Comparison of ENCODE assay signal across 23 mouse cellular contexts in the genomic region with DNA sequence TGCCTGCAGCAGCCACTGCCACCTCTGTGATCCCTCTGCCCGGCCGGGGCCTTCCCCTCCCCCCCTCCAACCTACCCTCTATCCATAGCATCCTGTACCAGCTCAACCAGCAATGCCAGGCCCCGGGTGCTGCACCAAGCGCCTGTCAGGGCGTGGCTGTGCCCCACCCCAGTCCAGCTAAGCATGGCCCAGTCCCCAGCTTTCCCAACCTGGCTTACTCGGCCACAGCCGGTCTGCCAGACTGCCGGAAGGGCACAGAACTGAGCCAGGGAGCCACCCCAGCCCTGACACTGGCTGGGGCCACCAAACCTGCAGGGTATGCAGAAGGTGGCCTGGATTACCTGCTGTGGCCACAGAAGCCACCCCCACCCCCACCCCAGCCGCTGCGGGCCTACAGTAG. TPM values are rescaled to one million over a fixed set of nuclear protein-coding genes. Genes with fewer than 3 reads are reported as not detected.
A peak's percentile ranks its signal among the peaks of the same experiment; 100 is the strongest.
DNase-seq lines count a peak whose midpoint lies in the region; ATAC-seq and TF ChIP-seq lines count a peak whose summit lies in the region.
"Had no signal": no experiment of that assay in that cellular context is flagged by ENCODE, and none has a peak within 500 bp of the region (broad histone marks: within the 10 kb centered on the region; RNA-seq: fewer than 3 reads in every experiment).

No protein-coding gene starts in this region.

- H3K4me3 ChIP-seq in hindbrain, embryonic 12.5 days, result no peak overlapping the region
- H3K4me3 ChIP-seq in hindbrain, postnatal 0 days (ENCODE audit: low read length), result no peak overlapping the region
- peak overlapping the region; percentile 75 for H3K4me3 ChIP-seq in E14TG2a.4 (replicated peaks; ENCODE audit: low read length)
- H3K4me3 ChIP-seq in embryonic facial prominence, embryonic 10.5 days, result no peak overlapping the region
- H3K4me3 ChIP-seq: forebrain, embryonic 15.5 days; heart, embryonic 10.5 days; hindbrain, embryonic 15.5 days had no signal

- no peak overlapping the region for H3K27ac ChIP-seq in hindbrain, embryonic 12.5 days
- H3K27ac ChIP-seq in hindbrain, postnatal 0 days, result no peak overlapping the region
- peak overlapping the region; percentile 15; the same call in 1 of the 2 replicates for H3K27ac ChIP-seq in embryonic facial prominence, embryonic 10.5 days (replicated peaks)
- H3K27ac ChIP-seq: forebrain, embryonic 15.5 days; heart, embryonic 10.5 days; hindbrain, embryonic 15.5 days had no signal

- no peak for TF ChIP-seq CTCF in hindbrain, postnatal 0 days (IDR thresholded peaks at IDR 0.05; ENCODE audit: low read depth)
- TF ChIP-seq CTCF in E14TG2a.4 (conservative IDR thresholded peaks at IDR 0.05; ENCODE audit: low read length), result no peak

- H3K9ac ChIP-seq in hindbrain, embryonic 12.5 days, result 0 out of 2 replicates have a peak overlapping the region, but pooled peaks have one; percentile 13
- no peak overlapping the region for H3K9ac ChIP-seq in hindbrain, postnatal 0 days (replicated peaks; ENCODE audit: low read length)
- H3K9ac ChIP-seq: forebrain, embryonic 15.5 days; hindbrain, embryonic 15.5 days had no signal

- peaks cover 42% of the 10 kb centered on the region for H3K4me1 ChIP-seq in hindbrain, embryonic 12.5 days
- peaks cover 18% of the 10 kb centered on the region for H3K4me1 ChIP-seq in hindbrain, postnatal 0 days (ENCODE audit: insufficient read depth, low read length)
- peaks cover 71% of the 10 kb centered on the region for H3K4me1 ChIP-seq in E14TG2a.4 (replicated peaks; ENCODE audit: low read depth, low read length)
- H3K4me1 ChIP-seq in embryonic facial prominence, embryonic 10.5 days, result peaks cover 62% of the 10 kb centered on the region

- H3K27me3 ChIP-seq in hindbrain, embryonic 12.5 days, result peaks cover 4% of the 10 kb centered on the region
- H3K27me3 ChIP-seq in hindbrain, postnatal 0 days (ENCODE audit: insufficient read depth, low read length), result no peaks in the 10 kb centered on the region
- H3K27me3 ChIP-seq in E14TG2a.4 (ENCODE audit: insufficient read depth, low read length), result peaks cover 31% of the 10 kb centered on the region
- H3K27me3 ChIP-seq in embryonic facial prominence, embryonic 10.5 days (replicated peaks; ENCODE audit: low read depth, poor library complexity, severe bottlenecking), result peaks cover 26% of the 10 kb centered on the region
- H3K27me3 ChIP-seq: hindbrain, embryonic 15.5 days had no signal

- ATAC-seq in hindbrain, embryonic 12.5 days (ENCODE audit: low FRiP score), result no peak
- ATAC-seq in hindbrain, postnatal 0 days, result no peak
- ATAC-seq: forebrain, embryonic 15.5 days; intestine, postnatal 0 days had no signal

- H3K36me3 ChIP-seq in hindbrain, embryonic 12.5 days, result peaks cover 17% of the 10 kb centered on the region
- peaks cover 6% of the 10 kb centered on the region; the same call in 1 of the 2 replicates for H3K36me3 ChIP-seq in hindbrain, postnatal 0 days (ENCODE audit: insufficient read depth, low read length)
- H3K36me3 ChIP-seq in E14TG2a.4 (ENCODE audit: insufficient read depth, low read length), result no peaks in the 10 kb centered on the region
- peaks cover 23% of the 10 kb centered on the region for H3K36me3 ChIP-seq in embryonic facial prominence, embryonic 10.5 days (replicated peaks)
- H3K36me3 ChIP-seq: forebrain, embryonic 15.5 days; heart, embryonic 10.5 days; hindbrain, embryonic 15.5 days had no signal

- 83% methylated on average over 9 of the region's 10 CpGs for WGBS in hindbrain, embryonic 12.5 days
- 91% methylated on average over 10 of the region's 10 CpGs for WGBS in hindbrain, postnatal 0 days
- WGBS in embryonic facial prominence, embryonic 10.5 days, result 90% methylated on average over 10 of the region's 10 CpGs

- H3K9me3 ChIP-seq in hindbrain, embryonic 12.5 days (replicated peaks), result no peaks in the 10 kb centered on the region
- H3K9me3 ChIP-seq in hindbrain, postnatal 0 days (ENCODE audit: low read length), result no peaks in the 10 kb centered on the region
- no peaks in the 10 kb centered on the region for H3K9me3 ChIP-seq in E14TG2a.4 (ENCODE audit: low read length)
- no peaks in the 10 kb centered on the region for H3K9me3 ChIP-seq in embryonic facial prominence, embryonic 10.5 days
- H3K9me3 ChIP-seq: forebrain, embryonic 15.5 days; heart, embryonic 10.5 days; hindbrain, embryonic 15.5 days had no signal

- no peak overlapping the region for H3K4me2 ChIP-seq in hindbrain, embryonic 12.5 days (replicated peaks)
- H3K4me2 ChIP-seq in hindbrain, postnatal 0 days (ENCODE audit: low read depth, low read length), result no peak overlapping the region
- H3K4me2 ChIP-seq: forebrain, embryonic 15.5 days; hindbrain, embryonic 15.5 days had no signal

- DNase-seq in heart, adult 11 months, result peak; percentile 87
- no peak for DNase-seq in heart, adult 8-10 months (ENCODE audit: low spot score)
- DNase-seq in hindbrain, postnatal 0 days (ENCODE audit: low spot score), result no peak
- no peak for DNase-seq in embryonic facial prominence, embryonic 10.5 days (ENCODE audit: low spot score)
- DNase-seq in frontal cortex, postnatal 36 days (ENCODE audit: low spot score in 2 of 2), result no peak
- no peak for DNase-seq in cerebellum, postnatal 25 days
- DNase-seq: adrenal gland, postnatal 14 days; B cell, adult 2 months; cerebellum, adult 11 months; cerebellum, adult 2 months; cerebellum, adult 9-11 months; cerebellum, postnatal 36 days; embryo, embryonic 11 days; gastrocnemius, postnatal 10 days; gastrocnemius, postnatal 36 days; kidney, adult 2 months had no signal

RNA-seq across cellular contexts. Expression of a gene that starts 43.4 kb away (rescaled TPM):
- 1 to 10 TPM; 1.2 to 2.4 (median 1.7) TPM for total RNA-seq in heart, adult 8-10 months (2022)
- polyA plus RNA-seq in hindbrain, embryonic 12.5 days (2016; fragmentation: Nextera tagmentation; extraction: Ambion mirVana), result 9.4 and 9.9 TPM in 2 replicates
- total RNA-seq in hindbrain, postnatal 0 days (2014; rRNA removed), result 11.7 and 15.1 TPM in 2 replicates
- 2.8 and 2.9 TPM in 2 replicates for polyA plus RNA-seq in hindbrain, postnatal 0 days (2015; fragmentation: Nextera tagmentation; extraction: Ambion mirVana)
- polyA plus RNA-seq in embryonic facial prominence, embryonic 10.5 days (2016; fragmentation: Nextera tagmentation; extraction: Ambion mirVana), result 2.3 and 3.8 TPM in 2 replicates

RNA-seq across cellular contexts. Expression of a gene that starts 47.0 kb away (rescaled TPM):
- 1 to 10 TPM; 3.2 to 6.5 (median 4.9) TPM for total RNA-seq in heart, adult 8-10 months (2022)
- polyA plus RNA-seq in hindbrain, embryonic 12.5 days (2016; fragmentation: Nextera tagmentation; extraction: Ambion mirVana), result 1.3 and 1.5 TPM in 2 replicates
- 2.7 TPM in 2 replicates for total RNA-seq in hindbrain, postnatal 0 days (2014; rRNA removed)
- polyA plus RNA-seq in hindbrain, postnatal 0 days (2015; fragmentation: Nextera tagmentation; extraction: Ambion mirVana), result 3.0 and 3.4 TPM in 2 replicates
- 0.75 and 0.91 TPM in 2 replicates for polyA plus RNA-seq in embryonic facial prominence, embryonic 10.5 days (2016; fragmentation: Nextera tagmentation; extraction: Ambion mirVana)
- total RNA-seq: MEL had no signal
